Mouse (Mus musculus) E14TG2a.4 (cell line): ENCODE measurements around the gene Aste1.

Source experiments
- CTCF ChIP-seq: conservative IDR thresholded peaks from 2 replicates; pipeline ENCODE4 v1.5.1; 2014; ENCODE audit warnings: low read length
- POU5F1 ChIP-seq: IDR thresholded peaks from 2 replicates; pipeline ENCODE4 v1.6.1; 2014; ENCODE audit warnings: low read length, borderline replicate concordance

GRCm38 (mm10) chr9:105461496-105461895 is 66.3 kb downstream of the Aste1 start:
- no peak for TF ChIP-seq POU5F1
- no peak for TF ChIP-seq CTCF
